In genomic region chr7:90067961-90068665, GRCm38 (mm10) we compare ENCODE assay signal across 7 mouse cellular contexts.
DNase-seq lines count a peak whose midpoint lies in the region; ATAC-seq and TF ChIP-seq lines count a peak whose summit lies in the region.

No protein-coding gene starts in this region.

- TF ChIP-seq CTCF in liver, embryonic 14.5 days (IDR thresholded peaks at IDR 0.05; ENCODE audit: low read depth) = no peak; the same call in 1 of the 2 replicates

- 89% methylated on average over 3 of the region's 3 CpGs for WGBS in midbrain, embryonic 11.5 days
- WGBS in midbrain, embryonic 16.5 days = 88% methylated on average over 3 of the region's 3 CpGs
- WGBS in liver, embryonic 14.5 days (ENCODE audit: insufficient replicate concordance) = 34% methylated on average over 3 of the region's 3 CpGs

- H3K36me3 ChIP-seq in midbrain, embryonic 11.5 days (ENCODE audit: control insufficient read depth, insufficient read depth, low read length) = no peaks in the 10 kb centered on the region
- no peaks in the 10 kb centered on the region for H3K36me3 ChIP-seq in midbrain, embryonic 16.5 days (ENCODE audit: control insufficient read depth, insufficient read depth, low read length)
- no peaks in the 10 kb centered on the region for H3K36me3 ChIP-seq in liver, embryonic 14.5 days (replicated peaks; ENCODE audit: control insufficient read depth, insufficient read depth, low read depth)

- H3K4me3 ChIP-seq in midbrain, embryonic 11.5 days (ENCODE audit: low read depth, low read length) = no peak overlapping the region
- H3K4me3 ChIP-seq in midbrain, embryonic 16.5 days (ENCODE audit: low read depth, low read length) = no peak overlapping the region
- H3K4me3 ChIP-seq in brown adipose tissue, adult 24 weeks (ENCODE audit: insufficient read depth, low read depth, low read length) = no peak overlapping the region
- no peak overlapping the region for H3K4me3 ChIP-seq in liver, embryonic 14.5 days (ENCODE audit: insufficient read depth in 1 of 2, low read depth in 2 of 2, low read length in 2 of 2)

- no peak overlapping the region for H3K9ac ChIP-seq in midbrain, embryonic 11.5 days (ENCODE audit: low read length)
- no peak overlapping the region for H3K9ac ChIP-seq in midbrain, embryonic 16.5 days (ENCODE audit: low read depth, low read length)
- peak overlapping the region; percentile 42 for H3K9ac ChIP-seq in liver, embryonic 14.5 days (replicated peaks)

- H3K4me1 ChIP-seq in midbrain, embryonic 11.5 days (ENCODE audit: control insufficient read depth, insufficient read depth, low read length) = no peaks in the 10 kb centered on the region
- no peaks in the 10 kb centered on the region for H3K4me1 ChIP-seq in midbrain, embryonic 16.5 days (ENCODE audit: control insufficient read depth, insufficient read depth, low read length)
- H3K4me1 ChIP-seq in brown adipose tissue, adult 24 weeks (ENCODE audit: control insufficient read depth, insufficient read depth, insufficient read length, low read length) = no peaks in the 10 kb centered on the region; the same call in 1 of the 2 replicates
- H3K4me1 ChIP-seq in liver, embryonic 14.5 days (replicated peaks; ENCODE audit: control insufficient read depth in 2 of 2, insufficient read depth in 2 of 2, low read length in 1 of 2) = peaks cover 55 to 58% of the 10 kb centered on the region in 2 experiments

- no peaks in the 10 kb centered on the region for H3K27me3 ChIP-seq in midbrain, embryonic 11.5 days (ENCODE audit: control insufficient read depth, insufficient read depth, low read length)
- H3K27me3 ChIP-seq in midbrain, embryonic 16.5 days (ENCODE audit: control insufficient read depth, insufficient read depth, low read depth, low read length) = no peaks in the 10 kb centered on the region
- H3K27me3 ChIP-seq in liver, embryonic 14.5 days (ENCODE audit: control insufficient read depth, insufficient read depth, low read length) = no peaks in the 10 kb centered on the region

- no peak overlapping the region for H3K27ac ChIP-seq in midbrain, embryonic 11.5 days (ENCODE audit: low read depth, low read length)
- H3K27ac ChIP-seq in midbrain, embryonic 16.5 days (ENCODE audit: low read length) = no peak overlapping the region
- H3K27ac ChIP-seq in brown adipose tissue, adult 24 weeks (replicated peaks; ENCODE audit: low read depth, low read length) = peak overlapping the region; percentile 10; the same call in 1 of the 2 replicates
- H3K27ac ChIP-seq in liver, embryonic 14.5 days = peak overlapping the region; percentile 97

- H3K9me3 ChIP-seq in midbrain, embryonic 11.5 days (ENCODE audit: control insufficient read depth, low read length) = no peaks in the 10 kb centered on the region
- H3K9me3 ChIP-seq in midbrain, embryonic 16.5 days (replicated peaks; ENCODE audit: control insufficient read depth, low read length, poor library complexity, severe bottlenecking) = 0 out of 2 replicates have a peak, but pooled peaks cover 3% of the 10 kb centered on the region
- H3K9me3 ChIP-seq in liver, embryonic 14.5 days (ENCODE audit: control insufficient read depth, low read length) = no peaks in the 10 kb centered on the region

- TF ChIP-seq EP300 in liver, embryonic 14.5 days (IDR thresholded peaks at IDR 0.05; ENCODE audit: low read depth) = peak; percentile 40

- no peak overlapping the region for H3K4me2 ChIP-seq in midbrain, embryonic 11.5 days
- H3K4me2 ChIP-seq in midbrain, embryonic 16.5 days (ENCODE audit: low read length) = no peak overlapping the region
- H3K4me2 ChIP-seq in liver, embryonic 14.5 days (ENCODE audit: low read depth) = no peak overlapping the region; the same call in 1 of the 2 replicates

- peak; percentile 31 for DNase-seq in midbrain, embryonic 11.5 days (ENCODE audit: low spot score, missing footprints)
- DNase-seq in liver, embryonic 14.5 days (ENCODE audit: low read depth in 3 of 3, low spot score in 3 of 3) = no peak
- DNase-seq in thymus, postnatal 10 days (ENCODE audit: low spot score in 2 of 2) = peak; percentile 45 to 47
- no peak for DNase-seq in layer of hippocampus, adult 11-12 months (ENCODE audit: low spot score)
- DNase-seq in cerebellum, adult 9-10 months = no peak

- no peak for ATAC-seq in midbrain, embryonic 11.5 days (ENCODE audit: low FRiP score)
- ATAC-seq in midbrain, embryonic 16.5 days = no peak
- peak; percentile 37 for ATAC-seq in liver, embryonic 14.5 days (ENCODE audit: insufficient read depth)

Comparison
In these comparisons a context has a peak if more than half of its experiments do, and no peak if none do; other contexts are left out.
1. DNase-seq: peak in midbrain, embryonic 11.5 days (single experiment) and thymus, postnatal 10 days (2 of 2); none in liver, embryonic 14.5 days (0 of 3), layer of hippocampus, adult 11-12 months (single experiment) and cerebellum, adult 9-10 months (single experiment).
2. H3K27ac ChIP-seq: peak in brown adipose tissue, adult 24 weeks (single experiment) and liver, embryonic 14.5 days (single experiment); none in midbrain, embryonic 11.5 days (single experiment) and midbrain, embryonic 16.5 days (single experiment).